Mouse (Mus musculus) liver, postnatal 0 days (tissue): ENCODE results near the gene Cdk8. TPM values are rescaled to one million over a fixed set of nuclear protein-coding genes. Genes with fewer than 3 reads are reported as not detected.

Experiments
- ATAC-seq: fragments of 200-750 bp; cut with Nextera tagmentation; 2 replicates; pipeline ENCODE4 v1.8.0; 2017; ENCODE audit warnings: mild to moderate bottlenecking, moderate library complexity
- DNase-seq: peaks from one replicate; pipeline ENCODE4 v3.0.0-alpha.2; 2016
- H3K27ac ChIP-seq: fragments of 300-500 bp; sonication (generic); 2 replicates; pipeline ENCODE4 v1.5.1; 2014; ENCODE audit warnings: antibody characterized with exemption, moderate library complexity, mild to moderate bottlenecking, low read depth
- H3K27me3 ChIP-seq: fragments of 300-500 bp; sonication (generic); 2 replicates; pipeline ENCODE4 v1.6.1; 2014; ENCODE audit warnings: low read length, control low read depth, mixed read lengths; ENCODE audit not compliant: insufficient read depth
- H3K36me3 ChIP-seq: fragments of 300-500 bp; sonication (generic); replicated peaks from 2 replicates; pipeline ENCODE4 v1.6.1; 2014; ENCODE audit warnings: mild to moderate bottlenecking, control low read depth, low read length, moderate library complexity, mixed read lengths; ENCODE audit not compliant: insufficient read depth
- H3K4me1 ChIP-seq: fragments of 300-500 bp; sonication (generic); 2 replicates; pipeline ENCODE4 v1.6.1; 2014; ENCODE audit warnings: antibody characterized with exemption, mild to moderate bottlenecking, control low read depth; ENCODE audit not compliant: insufficient read depth
- H3K4me2 ChIP-seq: fragments of 300-500 bp; sonication (generic); 2 replicates; pipeline ENCODE4 v1.6.1; 2014; ENCODE audit warnings: low read depth, mild to moderate bottlenecking, low read length, moderate library complexity, mixed read lengths
- H3K4me3 ChIP-seq: fragments of 300-500 bp; sonication (generic); 2 replicates; pipeline ENCODE4 v1.5.1; 2014; ENCODE audit warnings: low read depth, low read length
- H3K9ac ChIP-seq: fragments of 300-500 bp; sonication (generic); replicated peaks from 2 replicates; pipeline ENCODE4 v1.6.1; 2014; ENCODE audit warnings: mild to moderate bottlenecking, moderate library complexity
- H3K9me3 ChIP-seq: fragments of 300-500 bp; sonication (generic); 2 replicates; pipeline ENCODE4 v1.6.1; 2016; ENCODE audit warnings: mild to moderate bottlenecking, control low read depth, low read length, mixed read lengths
- CTCF ChIP-seq: sonication (generic); IDR thresholded peaks from 2 replicates; pipeline ENCODE4 v1.5.1; 2016; ENCODE audit warnings: antibody characterized with exemption, low read depth
- EP300 ChIP-seq: IDR thresholded peaks from 2 replicates; pipeline ENCODE4 v1.6.1; 2016; ENCODE audit warnings: antibody characterized with exemption, low read depth, mild to moderate bottlenecking
- WGBS: fragments of 180-500 bp; shearing (Covaris S2); extraction: QIAGEN DNeasy Blood & Tissue Kit; methylation state at CpG from one replicate; pipeline ENCODE4 v1.1.7; 2014; ENCODE audit not compliant: insufficient replicate concordance; 5-methylcytosine and 5-hydroxymethylcytosine counted together
- polyA plus RNA-seq: library from polyadenylated mRNA; unstranded; fragments of >200 nt; fragmentation: Nextera tagmentation; extraction: Ambion mirVana; gene quantifications from 2 replicates; pipeline ENCODE4 v1.2.1, GENCODE M21; 2015

The Cdk8 gene
- polyA plus RNA-seq, 1 experiment from 2014 or later = 11.4 TPM

DNA sequence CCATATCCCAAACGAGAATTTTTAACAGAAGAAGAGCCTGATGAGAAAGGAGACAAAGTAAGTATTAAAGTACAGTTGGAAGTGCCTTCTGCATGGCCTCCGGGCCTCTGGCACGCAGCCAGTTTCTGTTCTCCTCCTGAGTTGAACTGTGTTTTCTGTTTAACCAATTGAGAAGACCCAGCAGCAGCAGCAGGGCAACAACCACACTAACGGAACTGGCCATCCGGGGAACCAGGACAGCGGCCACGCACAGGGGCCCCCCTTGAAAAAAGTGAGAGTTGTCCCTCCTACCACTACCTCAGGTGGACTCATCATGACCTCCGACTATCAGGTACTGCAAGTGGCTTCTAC, 68.5 kb downstream of the Cdk8 start:
- WGBS = 68% methylated on average over 8 of the region's 8 CpGs
- TF ChIP-seq CTCF = no peak
- no peak for TF ChIP-seq EP300
- H3K9me3 ChIP-seq = no peaks in the 10 kb centered on the region
- H3K4me3 ChIP-seq = no peak overlapping the region
- no peak overlapping the region for H3K4me2 ChIP-seq
- H3K27me3 ChIP-seq = no peaks in the 10 kb centered on the region
- no peak overlapping the region for H3K9ac ChIP-seq
- peaks cover 34% of the 10 kb centered on the region for H3K36me3 ChIP-seq
- H3K4me1 ChIP-seq = peaks cover 11% of the 10 kb centered on the region
- ATAC-seq (no peak), DNase-seq (peak; percentile 63)
- no peak overlapping the region for H3K27ac ChIP-seq

DNA sequence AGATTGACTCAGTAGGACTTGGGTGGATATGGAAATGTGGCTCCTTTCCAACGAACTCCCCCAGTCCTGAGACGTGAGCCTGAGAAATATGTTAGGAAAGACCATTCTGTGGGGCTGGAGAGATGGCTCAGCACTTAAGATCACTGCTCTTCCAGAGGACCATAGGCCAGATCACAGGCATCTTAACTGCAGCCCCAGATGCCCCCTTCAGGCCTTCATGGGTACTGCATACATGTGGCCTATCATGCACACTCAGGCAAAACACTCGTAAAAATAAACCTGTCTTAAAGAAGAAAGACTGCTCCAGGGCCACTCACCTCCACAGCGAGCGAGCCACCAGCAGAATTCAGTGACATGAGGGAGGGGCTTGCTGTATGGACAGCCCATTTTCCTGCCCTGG, 72.4 kb downstream of the Cdk8 start:
- DNase-seq (peak; percentile 79), ATAC-seq (no peak)
- H3K4me2 ChIP-seq = no peak overlapping the region
- no peaks in the 10 kb centered on the region for H3K27me3 ChIP-seq
- no peak overlapping the region for H3K9ac ChIP-seq
- H3K4me1 ChIP-seq = peaks cover 33% of the 10 kb centered on the region
- no peak overlapping the region for H3K4me3 ChIP-seq
- TF ChIP-seq CTCF (peak; percentile 92), EP300 (no peak)
- H3K9me3 ChIP-seq = no peaks in the 10 kb centered on the region
- 81% methylated on average over 5 of the region's 5 CpGs for WGBS
- H3K36me3 ChIP-seq = peaks cover 21% of the 10 kb centered on the region
- H3K27ac ChIP-seq = no peak overlapping the region

DNA sequence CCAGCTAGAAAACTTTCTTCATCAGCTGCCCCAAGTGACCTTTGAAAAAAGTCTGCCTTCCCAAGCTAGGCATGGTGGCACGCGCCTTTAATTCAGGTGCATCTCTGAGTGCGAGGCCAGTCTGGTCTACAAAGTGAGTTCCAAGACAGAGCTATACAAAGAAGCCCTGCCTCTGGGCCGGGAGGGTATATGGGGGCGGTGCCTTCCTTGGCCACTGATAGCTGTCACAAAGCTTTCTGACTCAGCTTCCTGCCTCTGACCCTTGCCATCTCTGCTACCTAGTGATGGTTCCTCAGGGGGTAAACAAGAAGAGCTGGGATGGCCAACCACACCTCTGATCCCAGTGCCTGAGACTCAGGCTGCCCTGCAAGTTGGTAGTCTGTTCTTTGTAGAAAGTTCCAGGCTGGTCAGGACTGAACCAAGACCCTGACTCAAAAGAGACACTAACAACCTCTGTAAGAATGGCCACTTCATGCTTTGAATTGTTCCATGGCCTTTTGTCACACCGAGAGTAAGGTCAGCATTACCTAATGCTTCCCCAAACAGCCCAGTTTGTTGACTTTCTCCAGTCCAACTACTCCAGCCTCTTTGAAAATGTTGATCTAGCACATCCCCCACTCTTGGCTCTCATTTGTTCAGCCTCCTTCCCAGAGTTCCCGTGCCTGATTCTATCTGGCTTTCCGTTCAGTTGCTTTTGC, 76.2 kb downstream of the Cdk8 start:
- H3K27ac ChIP-seq = peak overlapping the region; percentile 96
- no peaks in the 10 kb centered on the region for H3K9me3 ChIP-seq
- TF ChIP-seq EP300 (no peak), CTCF (no peak)
- peak overlapping the region; percentile 53 for H3K9ac ChIP-seq
- H3K36me3 ChIP-seq = peaks cover 5% of the 10 kb centered on the region; the same call in 1 of the 2 replicates
- peaks cover 28% of the 10 kb centered on the region for H3K4me1 ChIP-seq
- 0 out of 2 replicates have a peak overlapping the region, but pooled peaks have one; percentile 5 for H3K4me2 ChIP-seq
- WGBS = 54% methylated on average over 8 of the region's 8 CpGs
- DNase-seq (peak; percentile 57), ATAC-seq (peak; percentile 82)
- H3K27me3 ChIP-seq = no peaks in the 10 kb centered on the region
- H3K4me3 ChIP-seq = no peak overlapping the region

DNA sequence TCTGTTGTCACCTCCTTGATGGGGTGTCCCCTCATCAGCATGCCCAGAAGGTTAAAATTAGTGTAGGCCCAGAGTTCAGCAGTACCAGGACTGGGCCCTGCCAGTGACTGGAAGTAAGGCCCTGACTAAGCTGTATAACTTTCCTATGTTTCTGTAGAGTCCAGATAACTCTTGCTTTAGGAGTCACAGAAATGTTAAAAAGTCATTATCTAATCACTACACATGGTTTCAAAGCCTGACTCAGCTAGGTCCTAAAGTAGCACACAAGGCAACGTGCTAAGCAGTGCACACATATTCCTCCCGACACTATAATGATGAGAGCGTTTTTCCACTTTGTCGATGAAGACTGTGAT, 76.7 kb downstream of the Cdk8 start:
- TF ChIP-seq CTCF (no peak), EP300 (peak; percentile 97)
- ATAC-seq (peak; percentile 87), DNase-seq (no peak)
- Histone ChIP-seq H3K36me3 (peaks cover 5% of the 10 kb centered on the region; the same call in 1 of the 2 replicates), H3K27ac (peak overlapping the region; percentile 96), H3K4me3 (0 out of 2 replicates have a peak overlapping the region, but pooled peaks have one; percentile 11), H3K4me2 (peak overlapping the region; percentile 53), H3K9ac (peak overlapping the region; percentile 53), H3K27me3 (no peaks in the 10 kb centered on the region), H3K4me1 (peaks cover 28% of the 10 kb centered on the region), H3K9me3 (no peaks in the 10 kb centered on the region)
- 54% methylated on average over 4 of the region's 4 CpGs for WGBS

DNA sequence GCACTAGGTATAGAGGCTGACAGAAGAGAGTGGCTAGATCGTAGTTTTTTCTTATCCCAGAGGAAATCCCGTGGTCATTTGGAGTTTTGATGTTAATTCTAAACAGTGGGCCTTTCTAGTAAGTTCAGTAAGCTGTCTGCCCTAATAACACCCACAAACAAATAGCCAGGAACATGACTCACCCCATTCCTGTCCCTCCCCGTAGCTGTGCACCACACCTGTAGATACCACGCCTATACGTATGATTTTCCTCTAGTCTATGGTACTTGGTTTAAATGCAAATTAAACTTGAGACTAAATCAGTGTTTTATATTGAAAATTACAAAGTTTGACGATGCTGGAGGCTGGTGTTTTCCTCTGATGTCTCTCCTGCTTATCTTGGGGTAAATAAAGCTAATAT, 83.5 kb downstream of the Cdk8 start:
- H3K36me3 ChIP-seq = no peaks in the 10 kb centered on the region
- H3K4me2 ChIP-seq = no peak overlapping the region
- H3K9me3 ChIP-seq = no peaks in the 10 kb centered on the region
- WGBS = 75% methylated on average over 6 of the region's 6 CpGs
- H3K4me1 ChIP-seq = peaks cover 40% of the 10 kb centered on the region
- H3K9ac ChIP-seq = no peak overlapping the region
- no peak for DNase-seq
- H3K4me3 ChIP-seq = no peak overlapping the region
- peak overlapping the region; percentile 48; the same call in 1 of the 2 replicates for H3K27ac ChIP-seq
- no peak for ATAC-seq
- no peaks in the 10 kb centered on the region for H3K27me3 ChIP-seq
- TF ChIP-seq CTCF = no peak
- no peak for TF ChIP-seq EP300

DNA sequence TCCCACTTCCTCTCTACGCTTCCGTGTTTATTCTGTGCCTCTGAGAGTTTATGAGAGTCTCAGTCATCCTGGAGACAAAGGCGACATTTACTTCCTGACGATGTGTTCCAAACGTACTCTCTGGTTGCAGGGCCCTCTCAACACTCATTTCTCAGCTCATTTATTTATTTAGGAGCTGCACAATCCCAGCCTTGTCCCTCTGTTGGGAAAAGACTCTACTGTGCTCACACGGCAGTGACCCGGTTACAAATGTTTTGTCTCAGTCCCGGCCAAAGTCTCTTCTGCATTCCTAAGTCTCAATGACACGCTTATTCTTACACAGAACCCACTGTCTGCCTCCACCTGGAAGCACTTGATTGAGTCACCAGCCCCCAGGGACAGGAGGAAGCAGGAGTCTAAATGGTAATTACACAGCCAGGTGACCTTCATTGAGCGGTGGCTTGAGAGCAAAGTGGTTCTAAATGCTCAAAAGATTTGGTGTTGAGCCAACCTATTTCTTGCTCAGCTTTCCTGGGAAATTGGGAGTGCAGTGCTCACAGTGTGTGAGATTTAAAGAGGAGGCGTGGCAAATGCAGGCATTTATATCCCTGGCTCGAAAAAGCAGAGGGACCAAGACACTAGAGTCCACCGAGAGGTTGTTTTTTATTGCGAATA, 84.4 kb downstream of the Cdk8 start:
- no peak for DNase-seq
- Histone ChIP-seq H3K4me2 (0 out of 2 replicates have a peak overlapping the region, but pooled peaks have one; percentile 7), H3K9me3 (no peaks in the 10 kb centered on the region), H3K4me1 (peaks cover 40% of the 10 kb centered on the region), H3K27ac (peak overlapping the region; percentile 83), H3K4me3 (no peak overlapping the region), H3K27me3 (no peaks in the 10 kb centered on the region), H3K36me3 (no peaks in the 10 kb centered on the region), H3K9ac (no peak overlapping the region)
- TF ChIP-seq EP300 (no peak), CTCF (no peak)
- no peak for ATAC-seq
- WGBS = 56% methylated on average over 14 of the region's 14 CpGs
